Mouse (Mus musculus) adrenal gland, adult 8-10 months (tissue): ENCODE data around the gene Gpbp1l1. TPM values are rescaled to one million over a fixed set of nuclear protein-coding genes. Genes with fewer than 3 reads are reported as not detected.

Source experiments
- DNase-seq: peaks from one replicate; pipeline ENCODE4 v3.0.0; 2022
- total RNA-seq, 4 experiments: library from RNA; stranded (reverse); gene quantifications; 2 replicates each; pipeline ENCODE4 v1.2.4; 2022

The Gpbp1l1 gene
- total RNA-seq, 4 experiments from 2014 or later, result 68.8 to 86.0 (median 75.5) TPM

DNA sequence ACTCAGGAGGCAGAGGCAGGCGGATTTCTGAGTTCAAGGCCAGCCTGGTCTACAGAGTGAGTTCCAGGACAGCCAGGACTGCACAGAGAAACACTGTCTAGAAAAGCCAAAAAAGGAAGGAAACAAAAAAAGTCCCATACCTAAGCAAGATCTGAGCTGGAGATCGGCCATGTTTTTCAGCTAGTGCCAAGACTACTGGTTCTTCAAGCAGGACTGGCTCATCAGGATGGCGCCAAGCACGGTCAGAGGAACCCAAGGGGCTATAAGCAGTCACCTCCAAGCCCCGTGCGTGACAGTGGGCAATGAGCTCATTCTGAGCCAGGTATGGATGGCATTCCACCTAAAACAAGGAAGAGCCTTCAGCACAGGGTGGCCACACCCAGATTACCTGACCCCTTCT is 81.4 kb downstream of the Gpbp1l1 start:
- DNase-seq, result no peak

DNA sequence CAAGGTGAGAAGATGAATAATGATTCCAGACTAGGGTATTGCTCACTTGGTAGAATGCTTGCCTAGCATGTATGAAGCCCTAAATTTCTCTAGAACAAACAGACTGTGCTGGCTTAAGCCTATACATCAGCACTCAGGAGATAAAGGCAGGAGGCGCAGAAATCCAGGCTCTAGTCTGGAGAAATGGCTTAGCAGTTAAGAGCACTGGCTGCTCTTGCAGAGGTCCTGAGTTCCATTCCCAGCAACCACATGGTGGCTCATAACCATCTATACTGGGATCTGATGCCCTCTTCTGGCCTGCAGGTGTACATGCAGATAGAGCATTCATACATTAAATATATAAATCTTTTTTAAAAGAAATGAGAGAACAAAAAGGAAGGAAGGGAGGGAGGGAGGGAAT is 84.6 kb downstream of the Gpbp1l1 start:
- no peak for DNase-seq

Other genes starting within 250 kb of the Gpbp1l1 start
- gene Mast2, start 93.5 kb upstream of the Gpbp1l1 start, total RNA-seq, result 10 to 100 TPM; 34.5 to 54.7 (median 45.6) TPM
- 10 to 100 TPM; 22.1 to 23.2 (median 22.2) TPM for gene Ipp, start 50.1 kb upstream of the Gpbp1l1 start, total RNA-seq
- gene Tmem69, start 1.7 kb upstream of the Gpbp1l1 start, total RNA-seq, result 10 to 100 TPM; 16.1 to 29.8 (median 21.6) TPM
- 10 to 100 TPM in 3 of 4 experiments, 1 to 10 TPM in 1; 10.0 to 22.7 (median 17.9) TPM for gene Ccdc17, start 39.0 kb downstream of the Gpbp1l1 start, total RNA-seq
- 10 to 100 TPM; 20.6 to 24.4 (median 22.7) TPM for gene Nasp, start 70.3 kb downstream of the Gpbp1l1 start, total RNA-seq
- 1,000 to 10,000 TPM in 1 of 4 experiments, 100 to 1,000 TPM in 3; 829 to 1,005 (median 899) TPM for gene Akr1a1, start 94.0 kb downstream of the Gpbp1l1 start, total RNA-seq
- 100 to 1,000 TPM; 514 to 868 (median 646) TPM for gene Prdx1, start 127.9 kb downstream of the Gpbp1l1 start, total RNA-seq
- gene Mmachc, start 150.7 kb downstream of the Gpbp1l1 start, total RNA-seq, result 10 to 100 TPM; 29.5 to 35.2 (median 31.7) TPM
- 10 to 100 TPM; 17.2 to 34.6 (median 20.9) TPM for gene Ccdc163, start 150.9 kb downstream of the Gpbp1l1 start, total RNA-seq
- gene Tesk2, start 163.3 kb downstream of the Gpbp1l1 start, total RNA-seq, result 1 to 10 TPM; 4.9 to 6.8 (median 6.7) TPM
- gene Toe1, start 250.0 kb downstream of the Gpbp1l1 start, total RNA-seq, result 10 to 100 TPM; 22.0 to 25.3 (median 22.4) TPM